Mouse (Mus musculus) adrenal gland, adult 18-20 months (tissue): ENCODE data around the gene Fnip2. TPM values are rescaled to one million over a fixed set of nuclear protein-coding genes. Genes with fewer than 3 reads are reported as not detected.

Experiments used
- DNase-seq, 2 experiments: peaks; one replicate each; pipeline ENCODE4 v3.0.0; 2021 to 2022; ENCODE audit warnings: low spot score in 2 of 2
- total RNA-seq, 2 experiments: library from RNA; stranded (reverse); gene quantifications; 1 replicate in 1 of 2; 2 replicates in 1 of 2; pipeline ENCODE4 v1.2.3; 2021

Gene Fnip2
- total RNA-seq, 2 experiments from 2014 or later, result 8.4 to 12.7 TPM

- DNase-seq, result no peak
Observed at GRCm38 (mm10) chr3:79425441-79425840, 142.2 kb downstream of the Fnip2 start.

GRCm38 (mm10) chr3:79418921-79419320 lies 148.7 kb downstream of the Fnip2 start:
- DNase-seq, result no peak

GRCm38 (mm10) chr3:79416944-79417680 lies 150.5 kb downstream of the Fnip2 start:
- DNase-seq, result no peak

- DNase-seq, result no peak
Observed at GRCm38 (mm10) chr3:79415929-79416328, 151.7 kb downstream of the Fnip2 start.

GRCm38 (mm10) chr3:79415081-79415480 lies 152.5 kb downstream of the Fnip2 start:
- DNase-seq, result no peak

GRCm38 (mm10) chr3:79413492-79413891 lies 154.1 kb downstream of the Fnip2 start:
- DNase-seq, result no peak

GRCm38 (mm10) chr3:79411666-79412065 lies 155.9 kb downstream of the Fnip2 start:
- no peak for DNase-seq

GRCm38 (mm10) chr3:79410629-79410995 lies 157.0 kb downstream of the Fnip2 start:
- no peak for DNase-seq

- DNase-seq, result no peak
Observed at GRCm38 (mm10) chr3:79409927-79410628, 157.5 kb downstream of the Fnip2 start.

GRCm38 (mm10) chr3:79408546-79408945 lies 159.1 kb downstream of the Fnip2 start:
- no peak for DNase-seq

Other genes starting within 250 kb of the Fnip2 start
- not detected for gene Gm17359, start 231.1 kb downstream of the Fnip2 start, total RNA-seq
- 10 to 100 TPM; 61.4 to 63.0 TPM for gene Ppid, start 23.5 kb upstream of the Fnip2 start, total RNA-seq
- gene 4930579G24Rik, start 61.3 kb upstream of the Fnip2 start, total RNA-seq, result 1 to 10 TPM; 1.7 to 2.0 TPM
- gene Etfdh, start 61.7 kb upstream of the Fnip2 start, total RNA-seq, result 100 to 1,000 TPM; 221 to 262 TPM
- not detected for gene Rxfp1, start 170.1 kb upstream of the Fnip2 start, total RNA-seq